Mouse (Mus musculus) liver, embryonic 14.5 days (tissue): ENCODE data around the gene Sprr2a1. TPM values are rescaled to one million over a fixed set of nuclear protein-coding genes. Genes with fewer than 3 reads are reported as not detected.
"Not testable (repeated sequence)": the region's sequence is repeated elsewhere in the genome, so short reads cannot be mapped to it uniquely, and the experiment has no call there.

ENCODE experiments used
- ATAC-seq: fragments of 200-750 bp; cut with Nextera tagmentation; 2 replicates; pipeline ENCODE4 v1.8.0; 2017; ENCODE audit warnings: moderate number of reproducible peaks, mild to moderate bottlenecking, moderate library complexity; ENCODE audit not compliant: insufficient read depth
- DNase-seq, 3 experiments: peaks; one replicate each; pipeline ENCODE4 v3.0.0-alpha.2; 2012 to 2013; ENCODE audit warnings: low read depth in 3 of 3, low spot score in 3 of 3
- H3K27ac ChIP-seq: fragments of 300-500 bp; sonication (generic); 2 replicates; pipeline ENCODE4 v1.5.1; 2014; ENCODE audit warnings: moderate library complexity, mild to moderate bottlenecking, control low read depth, inconsistent platforms
- H3K27me3 ChIP-seq: fragments of 300-500 bp; sonication (generic); 2 replicates; pipeline ENCODE4 v1.6.1; 2014; ENCODE audit warnings: mild to moderate bottlenecking, low read length, moderate library complexity; ENCODE audit not compliant: control insufficient read depth, insufficient read depth
- H3K36me3 ChIP-seq: fragments of 300-500 bp; sonication (generic); replicated peaks from 2 replicates; pipeline ENCODE4 v1.6.1; 2014; ENCODE audit warnings: low read depth; ENCODE audit not compliant: control insufficient read depth, insufficient read depth
- H3K4me1 ChIP-seq, 2 experiments: fragments of 200-500 bp in 1 of 2; fragments of 300-500 bp in 1 of 2; sonication (generic) in 1 of 2; replicated peaks; 2 replicates each; pipeline ENCODE4 v1.6.1; 2012 to 2014; ENCODE audit warnings: antibody characterized with exemption in 1 of 2, inconsistent platforms in 1 of 2, low read length in 1 of 2; ENCODE audit not compliant: control insufficient read depth in 2 of 2, insufficient read depth in 2 of 2
- H3K4me2 ChIP-seq: fragments of 300-500 bp; sonication (generic); 2 replicates; pipeline ENCODE4 v1.6.1; 2014; ENCODE audit warnings: low read depth, mild to moderate bottlenecking, control low read depth, moderate library complexity
- H3K4me3 ChIP-seq, 2 experiments: fragments of 200-500 bp in 1 of 2; fragments of 300-500 bp in 1 of 2; sonication (generic) in 1 of 2; 2 replicates each; pipeline ENCODE4 v1.5.1; 2012 to 2014; ENCODE audit warnings: low read depth in 2 of 2, low read length in 2 of 2, mild to moderate bottlenecking in 2 of 2, control low read depth in 1 of 2, inconsistent platforms in 1 of 2, moderate library complexity in 1 of 2; ENCODE audit not compliant: insufficient read depth in 1 of 2
- H3K9ac ChIP-seq: fragments of 300-500 bp; sonication (generic); replicated peaks from 2 replicates; pipeline ENCODE4 v1.6.1; 2014; ENCODE audit warnings: mild to moderate bottlenecking, control low read depth, moderate library complexity
- H3K9me3 ChIP-seq: fragments of 300-500 bp; sonication (generic); 2 replicates; pipeline ENCODE4 v1.6.1; 2016; ENCODE audit warnings: low read length, mixed read lengths; ENCODE audit not compliant: control insufficient read depth
- CTCF ChIP-seq: IDR thresholded peaks from 2 replicates; pipeline ENCODE4 v1.5.1; 2016; ENCODE audit warnings: antibody characterized with exemption, low read depth, control low read depth
- EP300 ChIP-seq: IDR thresholded peaks from 2 replicates; pipeline ENCODE4 v1.6.1; 2016; ENCODE audit warnings: antibody characterized with exemption, low read depth
- WGBS: fragments of 180-500 bp; shearing (Covaris S2); extraction: QIAGEN DNeasy Blood & Tissue Kit; methylation state at CpG from one replicate; pipeline ENCODE4 v1.1.7; 2014; ENCODE audit not compliant: insufficient replicate concordance; 5-methylcytosine and 5-hydroxymethylcytosine counted together
- polyA plus RNA-seq, 2 experiments: library from polyadenylated mRNA; depleted of rRNA in 1 of 2; stranded (reverse) in 1 of 2; unstranded in 1 of 2; fragments of >200 nt; fragmentation: Nextera tagmentation in 1 of 2; extraction: Ambion mirVana in 1 of 2; gene quantifications; 2 replicates each; pipeline versions ENCODE4 v1.2.1 to v1.2.3; 2012 to 2014

Sprr2a1 gene
- polyA plus RNA-seq (2012; rRNA removed) (0.03 TPM in 1 of 2 replicates, not detected in the other), polyA plus RNA-seq (2014; fragmentation: Nextera tagmentation; extraction: Ambion mirVana) (0.09 TPM in 1 of 2 replicates, not detected in the other)

- not testable (repeated sequence) for H3K9ac ChIP-seq, H3K36me3 ChIP-seq, ATAC-seq, H3K4me2 ChIP-seq, H3K4me1 ChIP-seq, H3K4me3 ChIP-seq, H3K27ac ChIP-seq, DNase-seq, H3K27me3 ChIP-seq, H3K9me3 ChIP-seq
- WGBS, result no CpG with 5 or more reads among the region's 2 CpGs
Measured at GRCm38 (mm10) chr3:92215569-92215968, at the start of gene Sprr2a1, which contains the start of gene Sprr2a2. Gene Sprr2a1, plus strand, starts transcription at chr3:92215799. Gene Sprr2a2, plus strand, starts transcription at chr3:92215920.

- Histone ChIP-seq H3K4me2 (no peak overlapping the region), H3K4me1 (no peaks in the 10 kb centered on the region), H3K9me3 (no peaks in the 10 kb centered on the region), H3K4me3 (no peak overlapping the region), H3K9ac (no peak overlapping the region), H3K36me3 (no peaks in the 10 kb centered on the region), H3K27ac (no peak overlapping the region), H3K27me3 (no peaks in the 10 kb centered on the region)
- TF ChIP-seq CTCF, result no peak
- no peak for TF ChIP-seq EP300
- ATAC-seq (no peak), DNase-seq (no peak)
- 53% methylated on average over 3 of the region's 3 CpGs for WGBS
Measured at GRCm38 (mm10) chr3:92169847-92170246, 45.8 kb upstream of the Sprr2a1 start.

DNA sequence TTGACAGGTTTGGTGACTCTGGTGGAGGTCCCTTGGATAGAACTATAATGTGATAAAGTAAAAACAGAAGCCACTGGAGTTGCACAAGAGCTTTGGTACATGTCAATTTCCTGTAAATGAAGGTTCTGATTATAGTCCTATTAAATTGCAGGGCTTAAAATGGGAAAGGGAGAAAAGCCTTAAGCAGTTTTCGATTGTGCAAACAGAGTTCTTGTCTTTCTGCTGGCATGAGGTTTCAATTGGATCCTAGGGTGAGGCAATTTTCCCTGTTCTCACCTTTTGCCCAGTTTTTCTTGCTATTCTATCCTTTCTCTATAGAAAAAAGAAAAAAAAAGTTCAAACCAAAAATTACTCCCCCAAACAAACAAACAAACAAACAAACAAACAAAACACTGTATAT, 38.7 kb upstream of the Sprr2a1 start:
- no peak for TF ChIP-seq CTCF
- TF ChIP-seq EP300, result no peak
- WGBS, result 55% methylated on average over 1 of the region's 1 CpGs
- Histone ChIP-seq H3K27ac (no peak overlapping the region), H3K36me3 (no peaks in the 10 kb centered on the region), H3K4me3 (no peak overlapping the region), H3K9me3 (no peaks in the 10 kb centered on the region), H3K27me3 (no peaks in the 10 kb centered on the region), H3K4me2 (no peak overlapping the region), H3K4me1 (no peaks in the 10 kb centered on the region), H3K9ac (no peak overlapping the region)
- ATAC-seq, result no peak
- no peak for DNase-seq

DNA sequence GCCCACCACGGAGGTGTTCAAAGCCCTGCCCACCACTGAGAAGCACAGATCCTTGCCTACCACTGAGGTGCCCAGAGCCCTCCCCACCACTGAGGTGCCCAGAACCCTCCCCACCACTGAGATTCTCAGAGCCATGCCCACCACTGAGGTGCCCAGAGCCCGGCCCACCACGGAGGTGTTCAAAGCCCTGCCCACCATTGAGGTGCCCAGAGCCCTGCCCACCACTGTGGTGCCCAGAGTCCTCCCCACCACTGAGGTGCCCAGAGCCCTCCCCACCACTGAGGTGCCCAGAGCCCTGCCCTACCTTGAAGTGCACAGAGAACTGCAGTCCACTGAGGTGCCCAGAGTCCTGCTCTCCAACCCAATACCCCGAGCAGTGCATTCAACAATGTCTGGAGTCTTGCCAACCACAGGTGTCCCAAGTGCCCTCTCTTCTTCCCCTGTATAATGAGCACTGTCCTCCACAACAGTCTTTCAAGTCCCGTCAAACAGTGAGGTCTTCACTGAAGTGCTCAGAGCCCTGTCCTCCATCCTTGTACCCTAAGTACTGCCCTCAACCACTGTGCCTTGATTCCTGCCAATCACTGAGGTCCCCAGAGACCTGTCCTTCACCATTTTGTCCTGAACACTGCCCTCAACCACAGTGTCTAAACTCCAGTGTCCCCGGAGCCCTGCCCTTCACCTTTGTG, 19.9 kb upstream of the Sprr2a1 start:
- no peak overlapping the region for H3K27ac ChIP-seq
- H3K27me3 ChIP-seq, result no peaks in the 10 kb centered on the region
- TF ChIP-seq EP300 (no peak), CTCF (no peak)
- ATAC-seq, result no peak
- no peaks in the 10 kb centered on the region for H3K4me1 ChIP-seq
- no peak overlapping the region for H3K9ac ChIP-seq
- H3K9me3 ChIP-seq, result no peaks in the 10 kb centered on the region
- WGBS, result 62% methylated on average over 6 of the region's 6 CpGs
- H3K4me3 ChIP-seq, result no peak overlapping the region
- no peak for DNase-seq
- no peaks in the 10 kb centered on the region for H3K36me3 ChIP-seq
- H3K4me2 ChIP-seq, result no peak overlapping the region

GRCm38 (mm10) chr3:92211133-92211925, 4.3 kb upstream of the Sprr2a1 start:
- not testable (repeated sequence) for H3K27ac ChIP-seq, H3K9me3 ChIP-seq, H3K4me1 ChIP-seq, H3K4me3 ChIP-seq, ATAC-seq, H3K36me3 ChIP-seq, H3K9ac ChIP-seq, H3K27me3 ChIP-seq, H3K4me2 ChIP-seq, DNase-seq
- no CpG with 5 or more reads among the region's 16 CpGs for WGBS

DNA sequence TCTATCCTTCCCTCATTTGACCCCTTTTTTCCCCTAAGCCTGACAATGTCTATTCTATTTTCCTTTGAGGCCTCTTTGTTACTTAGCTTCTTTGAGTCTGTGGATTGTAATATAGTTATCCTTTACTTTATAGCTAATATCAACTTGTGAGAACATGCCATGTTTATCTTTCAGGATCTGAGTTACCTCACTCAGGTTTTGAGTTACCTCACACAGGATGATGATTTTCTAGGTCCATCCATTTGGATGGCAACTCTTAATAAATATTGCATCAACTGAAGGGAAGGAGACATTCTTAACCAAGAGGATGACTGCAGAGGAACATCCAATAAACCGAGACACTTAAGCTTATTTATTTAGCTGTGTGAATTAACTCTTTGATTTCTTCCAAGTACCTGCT, 3.5 kb upstream of the Sprr2a1 start:
- H3K4me2 ChIP-seq, H3K4me1 ChIP-seq, H3K27me3 ChIP-seq, DNase-seq, H3K36me3 ChIP-seq, H3K9me3 ChIP-seq, H3K4me3 ChIP-seq, H3K27ac ChIP-seq, ATAC-seq, H3K9ac ChIP-seq: not testable (repeated sequence)
- WGBS, result no CpG with 5 or more reads among the region's 1 CpGs

GRCm38 (mm10) chr3:92213651-92214050, 1.9 kb upstream of the Sprr2a1 start:
- not testable (repeated sequence) for H3K36me3 ChIP-seq

More at GRCm38 (mm10) chr3:92213651-92214050, 1.9 kb upstream of the Sprr2a1 start:
- not testable (repeated sequence) for H3K4me3 ChIP-seq, H3K9me3 ChIP-seq, H3K9ac ChIP-seq, DNase-seq, H3K27ac ChIP-seq, H3K27me3 ChIP-seq, H3K4me2 ChIP-seq, H3K4me1 ChIP-seq, ATAC-seq
